Mouse (Mus musculus) liver, embryonic 13.5 days (tissue): ENCODE results near the gene Adgrb3. TPM values are rescaled to one million over a fixed set of nuclear protein-coding genes. Genes with fewer than 3 reads are reported as not detected.
"Not testable (repeated sequence)": the region's sequence is repeated elsewhere in the genome, so short reads cannot be mapped to it uniquely, and the experiment has no call there.

Source experiments
- ATAC-seq: fragments of 200-750 bp; cut with Nextera tagmentation; 2 replicates; pipeline ENCODE4 v1.8.0; 2017; ENCODE audit warnings: low read depth, mild to moderate bottlenecking, moderate number of reproducible peaks, moderate library complexity
- DNase-seq: peaks from one replicate; pipeline ENCODE4 v3.0.0; 2022
- H3K27ac ChIP-seq: fragments of 300-500 bp; sonication (generic); 2 replicates; pipeline ENCODE4 v1.5.1; 2015; ENCODE audit warnings: moderate library complexity, mild to moderate bottlenecking, inconsistent platforms
- H3K27me3 ChIP-seq: fragments of 300-500 bp; sonication (generic); 2 replicates; pipeline ENCODE4 v1.6.1; 2015; ENCODE audit warnings: mild to moderate bottlenecking, inconsistent platforms
- H3K36me3 ChIP-seq: fragments of 300-500 bp; sonication (generic); 2 replicates; pipeline ENCODE4 v1.6.1; 2015; ENCODE audit warnings: mild to moderate bottlenecking, inconsistent platforms
- H3K4me1 ChIP-seq: fragments of 300-500 bp; sonication (generic); replicated peaks from 2 replicates; pipeline ENCODE4 v1.6.1; 2015; ENCODE audit warnings: inconsistent platforms
- H3K4me2 ChIP-seq: fragments of 300-500 bp; sonication (generic); 2 replicates; pipeline ENCODE4 v1.6.1; 2015; ENCODE audit warnings: inconsistent platforms, mild to moderate bottlenecking, moderate library complexity
- H3K4me3 ChIP-seq: fragments of 300-500 bp; sonication (generic); replicated peaks from 2 replicates; pipeline ENCODE4 v1.5.1; 2015; ENCODE audit warnings: mild to moderate bottlenecking, inconsistent platforms
- H3K9ac ChIP-seq: fragments of 300-500 bp; sonication (generic); 2 replicates; pipeline ENCODE4 v1.6.1; 2015; ENCODE audit warnings: mild to moderate bottlenecking, inconsistent platforms
- H3K9me3 ChIP-seq: fragments of 300-500 bp; sonication (generic); replicated peaks from 2 replicates; pipeline ENCODE4 v1.6.1; 2016; ENCODE audit warnings: inconsistent platforms
- WGBS: fragments of 180-500 bp; shearing (Covaris S2); methylation state at CpG from one replicate; pipeline ENCODE4 v1.1.7; 2015; ENCODE audit not compliant: insufficient replicate concordance; 5-methylcytosine and 5-hydroxymethylcytosine counted together
- polyA plus RNA-seq: library from polyadenylated mRNA; unstranded; fragments of >200 nt; fragmentation: Nextera tagmentation; extraction: Ambion mirVana; gene quantifications from 2 replicates; pipeline ENCODE4 v1.2.1, GENCODE M21; 2015

Gene Adgrb3
- polyA plus RNA-seq, 1 experiment from 2014 or later: 0.05 TPM

DNA sequence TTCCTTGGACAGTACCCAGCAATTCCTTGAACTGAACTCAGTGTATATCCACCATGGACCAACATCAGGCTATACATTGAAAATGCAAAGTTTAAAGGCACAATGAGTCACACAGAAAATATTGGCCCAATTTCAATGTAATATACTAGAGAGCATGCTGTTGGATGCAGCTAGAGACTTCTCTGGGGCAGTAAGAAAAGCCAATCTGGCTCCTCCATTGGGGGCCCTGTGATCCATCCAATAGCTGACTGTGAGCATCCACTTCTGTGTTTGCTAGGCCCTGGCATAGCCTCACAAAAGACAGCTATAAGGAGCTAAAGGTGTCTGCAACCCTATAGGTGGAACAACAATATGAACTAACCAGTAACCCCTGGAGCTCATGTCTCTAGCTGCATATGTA is 218.7 kb downstream of the Adgrb3 start:
- not testable (repeated sequence) for H3K9ac ChIP-seq, H3K9me3 ChIP-seq, H3K4me3 ChIP-seq, ATAC-seq, H3K4me2 ChIP-seq, H3K36me3 ChIP-seq, H3K27me3 ChIP-seq, DNase-seq, H3K4me1 ChIP-seq, H3K27ac ChIP-seq

- Histone ChIP-seq H3K36me3 (no peaks in the 10 kb centered on the region), H3K27ac (no peak overlapping the region), H3K9me3 (no peaks in the 10 kb centered on the region), H3K4me3 (no peak overlapping the region), H3K4me1 (no peaks in the 10 kb centered on the region), H3K9ac (no peak overlapping the region), H3K27me3 (no peaks in the 10 kb centered on the region), H3K4me2 (no peak overlapping the region)
- ATAC-seq (no peak), DNase-seq (no peak)
- WGBS: 54% methylated on average over 5 of the region's 5 CpGs
Observed at GRCm38 (mm10) chr1:25598941-25599340, 230.6 kb downstream of the Adgrb3 start.

- Histone ChIP-seq H3K27ac (no peak overlapping the region), H3K4me2 (no peak overlapping the region), H3K4me3 (no peak overlapping the region), H3K9ac (no peak overlapping the region), H3K9me3 (no peaks in the 10 kb centered on the region), H3K4me1 (no peaks in the 10 kb centered on the region), H3K27me3 (no peaks in the 10 kb centered on the region), H3K36me3 (no peaks in the 10 kb centered on the region)
- 43% methylated on average over 2 of the region's 2 CpGs for WGBS
- DNase-seq (no peak), ATAC-seq (no peak)
Observed at GRCm38 (mm10) chr1:25588568-25589118, 240.9 kb downstream of the Adgrb3 start.

- Histone ChIP-seq H3K4me3 (no peak overlapping the region), H3K36me3 (no peaks in the 10 kb centered on the region), H3K27me3 (no peaks in the 10 kb centered on the region), H3K9me3 (no peaks in the 10 kb centered on the region), H3K27ac (no peak overlapping the region), H3K4me1 (no peaks in the 10 kb centered on the region), H3K4me2 (no peak overlapping the region), H3K9ac (no peak overlapping the region)
- DNase-seq: no peak
- WGBS: 75% methylated on average over 1 of the region's 1 CpGs
- no peak for ATAC-seq
Observed at GRCm38 (mm10) chr1:25581698-25582097, 247.8 kb downstream of the Adgrb3 start.

- Histone ChIP-seq H3K9ac (no peak overlapping the region), H3K27me3 (no peaks in the 10 kb centered on the region), H3K27ac (no peak overlapping the region), H3K4me1 (no peaks in the 10 kb centered on the region), H3K9me3 (no peaks in the 10 kb centered on the region), H3K4me2 (no peak overlapping the region), H3K36me3 (no peaks in the 10 kb centered on the region), H3K4me3 (no peak overlapping the region)
- DNase-seq (no peak), ATAC-seq (no peak)
- WGBS: 67% methylated on average over 4 of the region's 4 CpGs
Observed at GRCm38 (mm10) chr1:25577836-25578235, 251.7 kb downstream of the Adgrb3 start.

DNA sequence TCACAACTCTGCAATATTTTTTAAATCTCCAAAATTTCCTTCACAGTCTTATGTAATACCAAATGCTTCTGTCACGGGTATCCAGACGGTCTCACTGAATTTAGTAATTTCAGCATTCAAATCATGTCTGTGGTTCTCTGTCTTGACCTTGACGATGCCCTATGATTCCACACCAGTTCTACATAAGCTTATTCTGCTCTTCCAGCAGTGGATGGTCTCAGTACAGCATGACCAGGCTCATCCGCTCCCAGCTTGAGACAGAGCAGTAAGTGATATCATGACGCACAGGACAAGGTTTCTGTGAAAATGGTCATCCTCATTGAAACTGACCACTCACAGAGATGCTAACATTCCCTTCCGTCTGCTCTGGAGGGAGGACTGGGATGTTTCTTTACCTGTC is 252.9 kb downstream of the Adgrb3 start:
- no peaks in the 10 kb centered on the region for H3K9me3 ChIP-seq
- H3K9ac ChIP-seq: no peak overlapping the region
- DNase-seq: no peak
- H3K27me3 ChIP-seq: no peaks in the 10 kb centered on the region
- H3K36me3 ChIP-seq: no peaks in the 10 kb centered on the region
- WGBS: 75% methylated on average over 6 of the region's 6 CpGs
- no peak overlapping the region for H3K27ac ChIP-seq
- H3K4me3 ChIP-seq: no peak overlapping the region
- no peak for ATAC-seq
- H3K4me2 ChIP-seq: no peak overlapping the region
- no peaks in the 10 kb centered on the region for H3K4me1 ChIP-seq

GRCm38 (mm10) chr1:25568096-25568495 is 261.4 kb downstream of the Adgrb3 start:
- Histone ChIP-seq H3K9ac (no peak overlapping the region), H3K36me3 (no peaks in the 10 kb centered on the region), H3K27me3 (no peaks in the 10 kb centered on the region), H3K27ac (no peak overlapping the region), H3K4me3 (no peak overlapping the region), H3K4me1 (no peaks in the 10 kb centered on the region), H3K9me3 (no peaks in the 10 kb centered on the region), H3K4me2 (no peak overlapping the region)
- WGBS: 65% methylated on average over 1 of the region's 1 CpGs
- DNase-seq (no peak), ATAC-seq (no peak)

GRCm38 (mm10) chr1:25546072-25546471 is 283.4 kb downstream of the Adgrb3 start:
- DNase-seq (no peak), ATAC-seq (no peak)
- no peaks in the 10 kb centered on the region for H3K36me3 ChIP-seq
- H3K4me2 ChIP-seq: no peak overlapping the region
- no peak overlapping the region for H3K9ac ChIP-seq
- no peak overlapping the region for H3K4me3 ChIP-seq
- no peaks in the 10 kb centered on the region for H3K4me1 ChIP-seq
- H3K27ac ChIP-seq: no peak overlapping the region
- 54% methylated on average over 1 of the region's 1 CpGs for WGBS
- H3K27me3 ChIP-seq: no peaks in the 10 kb centered on the region
- no peaks in the 10 kb centered on the region for H3K9me3 ChIP-seq

DNA sequence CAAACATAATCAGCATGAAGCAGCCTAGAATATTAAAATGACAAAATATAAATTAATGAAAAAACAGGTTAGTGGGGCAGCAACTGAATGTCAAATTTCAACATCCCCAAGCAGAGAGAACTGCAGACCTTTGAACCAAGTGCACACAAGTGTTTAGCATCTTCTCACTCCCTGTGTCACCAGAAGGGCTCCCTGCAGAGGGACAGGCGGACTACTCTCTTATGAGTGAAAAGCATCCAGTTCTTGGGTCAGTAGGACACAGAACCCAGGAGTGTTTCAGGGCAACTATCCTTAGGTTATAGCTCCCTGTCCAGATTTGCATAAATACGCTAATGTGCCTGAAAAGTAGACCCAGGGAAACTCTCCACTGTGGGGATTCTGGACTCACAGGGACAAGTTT is 285.6 kb downstream of the Adgrb3 start:
- Histone ChIP-seq H3K27ac (no peak overlapping the region), H3K9me3 (no peaks in the 10 kb centered on the region), H3K4me2 (no peak overlapping the region), H3K36me3 (no peaks in the 10 kb centered on the region), H3K9ac (no peak overlapping the region), H3K27me3 (no peaks in the 10 kb centered on the region), H3K4me3 (no peak overlapping the region), H3K4me1 (no peaks in the 10 kb centered on the region)
- WGBS: 46% methylated on average over 2 of the region's 2 CpGs
- no peak for ATAC-seq
- no peak for DNase-seq

DNA sequence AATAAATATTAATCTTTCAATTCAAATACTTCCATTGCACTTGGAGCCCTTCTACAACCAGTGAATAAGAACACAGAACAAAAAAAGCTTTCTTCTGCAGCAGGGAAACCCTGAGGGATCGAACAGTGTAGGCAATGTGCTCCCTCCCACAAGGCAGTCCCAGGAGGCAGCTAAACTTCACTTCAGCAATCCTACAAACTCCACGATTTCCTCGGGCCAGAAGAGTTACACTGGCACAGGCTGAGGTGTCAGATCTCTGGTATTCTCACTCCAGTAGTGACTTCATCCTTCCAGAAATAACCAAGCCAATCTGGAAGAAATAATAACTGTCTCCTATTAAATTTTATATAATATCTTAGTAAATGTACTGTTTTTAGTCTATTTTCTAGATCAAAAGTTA is 286.6 kb downstream of the Adgrb3 start:
- Histone ChIP-seq H3K4me2 (no peak overlapping the region), H3K36me3 (no peaks in the 10 kb centered on the region), H3K4me3 (no peak overlapping the region), H3K9ac (no peak overlapping the region), H3K27ac (no peak overlapping the region), H3K27me3 (no peaks in the 10 kb centered on the region), H3K9me3 (no peaks in the 10 kb centered on the region), H3K4me1 (no peaks in the 10 kb centered on the region)
- no peak for ATAC-seq
- no peak for DNase-seq
- 52% methylated on average over 3 of the region's 3 CpGs for WGBS

GRCm38 (mm10) chr1:25526976-25527375 is 302.5 kb downstream of the Adgrb3 start:
- Histone ChIP-seq H3K9me3 (no peaks in the 10 kb centered on the region), H3K9ac (no peak overlapping the region), H3K27ac (no peak overlapping the region), H3K27me3 (no peaks in the 10 kb centered on the region), H3K4me3 (no peak overlapping the region), H3K4me1 (no peaks in the 10 kb centered on the region), H3K36me3 (no peaks in the 10 kb centered on the region), H3K4me2 (no peak overlapping the region)
- DNase-seq (no peak), ATAC-seq (no peak)
- 66% methylated on average over 4 of the region's 4 CpGs for WGBS

- no peak overlapping the region for H3K4me2 ChIP-seq
- H3K9ac ChIP-seq: no peak overlapping the region
- H3K9me3 ChIP-seq: no peaks in the 10 kb centered on the region
- ATAC-seq: no peak
- no peaks in the 10 kb centered on the region for H3K36me3 ChIP-seq
- no peaks in the 10 kb centered on the region for H3K4me1 ChIP-seq
- no peak overlapping the region for H3K4me3 ChIP-seq
- no peaks in the 10 kb centered on the region for H3K27me3 ChIP-seq
- 41% methylated on average over 10 of the region's 10 CpGs for WGBS
- DNase-seq: no peak
- H3K27ac ChIP-seq: no peak overlapping the region
Observed at GRCm38 (mm10) chr1:25510321-25511055, 319.0 kb downstream of the Adgrb3 start.
